Mouse (Mus musculus) C2C12 (cell line): Measurements from ENCODE around the gene Eya2.

ENCODE experiments used
- CEBPB ChIP-seq: IDR thresholded peaks from one replicate; pipeline ENCODE4 v1.6.1; 2011; ENCODE audit warnings: low read depth, mild to moderate bottlenecking, control low read depth, moderate library complexity
- CTCF ChIP-seq: IDR thresholded peaks from one replicate; pipeline ENCODE4 v1.5.1; 2011; ENCODE audit not compliant: control insufficient read depth, insufficient read depth, insufficient read length
- FOSL1 ChIP-seq: IDR thresholded peaks from one replicate; pipeline ENCODE4 v1.8.0; 2011; ENCODE audit warnings: mild to moderate bottlenecking, low read length; ENCODE audit not compliant: poor library complexity, insufficient read depth, severe bottlenecking

DNA sequence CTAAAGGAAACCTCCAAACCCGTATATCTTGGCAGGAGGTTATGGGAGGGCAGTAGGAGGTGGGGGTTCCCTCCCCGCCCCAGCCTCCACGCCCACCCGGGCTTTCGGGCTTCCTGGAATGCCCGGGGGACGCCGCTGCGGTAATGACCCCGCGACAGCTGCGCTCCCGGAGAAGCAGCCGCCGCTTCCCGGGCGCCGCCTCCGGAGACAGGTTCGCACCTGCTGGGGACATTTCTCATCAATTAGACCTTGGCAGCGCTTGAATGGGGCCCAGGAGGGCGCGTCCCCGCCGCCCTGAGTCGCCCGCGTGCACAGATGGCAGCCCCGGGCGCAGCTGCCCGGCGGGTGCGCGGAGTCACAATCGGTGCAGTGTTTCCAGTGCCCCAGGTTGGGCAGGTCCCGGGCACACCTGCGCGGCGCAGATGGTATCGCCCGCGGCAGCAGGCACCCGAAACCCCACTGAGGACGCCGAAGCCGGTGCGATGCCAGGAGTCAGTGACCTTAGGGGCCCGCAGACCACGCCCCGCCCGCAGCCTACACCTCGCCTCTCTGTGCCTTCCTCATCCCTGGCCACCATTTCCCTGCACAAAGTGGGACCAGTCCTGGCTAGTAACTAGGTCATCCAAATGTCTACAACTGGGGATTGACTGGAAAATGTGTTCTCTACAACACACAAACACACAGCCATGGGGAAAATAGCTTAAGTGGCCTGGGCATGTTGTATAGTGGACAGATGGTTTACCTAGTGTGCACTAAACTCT, 31.4 kb upstream of the Eya2 start:
- no peak for TF ChIP-seq CTCF
- TF ChIP-seq FOSL1: no peak
- no peak for TF ChIP-seq CEBPB
